Mouse (Mus musculus): ENCODE data around the gene Cnp. TPM values are rescaled to one million over a fixed set of nuclear protein-coding genes. Genes with fewer than 3 reads are reported as not detected.
"Not testable (repeated sequence)": the region's sequence is repeated elsewhere in the genome, so short reads cannot be mapped to it uniquely, and the experiment has no call there.

Gene Cnp
- polyA plus RNA-seq, 1 experiment from 2014 or later, result 31.7 TPM

- no peak overlapping the region for H3K4me3 ChIP-seq
- WGBS, result 78% methylated on average over 8 of the region's 8 CpGs
- no peak overlapping the region for H3K27ac ChIP-seq
- no peak overlapping the region for H3K4me2 ChIP-seq (replicated peaks)
- H3K9me3 ChIP-seq, result no peaks in the 10 kb centered on the region
- ATAC-seq (ENCODE audit: low FRiP score, low read depth), result no peak
- no peaks in the 10 kb centered on the region for H3K27me3 ChIP-seq
- peaks cover 16% of the 10 kb centered on the region for H3K4me1 ChIP-seq
- peaks cover 59% of the 10 kb centered on the region for H3K36me3 ChIP-seq
- H3K9ac ChIP-seq, result no peak overlapping the region
These were observed 3.3 kb downstream of the Cnp start for GRCm38 (mm10) chr11:100577852-100578599.

GRCm38 (mm10) chr11:100579116-100579799, 4.6 kb downstream of the Cnp start:
- Histone ChIP-seq H3K4me2 (replicated peaks) (no peak overlapping the region), H3K4me1 (peaks cover 16% of the 10 kb centered on the region), H3K9me3 (no peaks in the 10 kb centered on the region), H3K36me3 (peaks cover 71% of the 10 kb centered on the region), H3K9ac (no peak overlapping the region), H3K4me3 (no peak overlapping the region), H3K27me3 (no peaks in the 10 kb centered on the region), H3K27ac (no peak overlapping the region)
- 91% methylated on average over 9 of the region's 9 CpGs for WGBS
- ATAC-seq (ENCODE audit: low FRiP score, low read depth), result no peak

GRCm38 (mm10) chr11:100580275-100580674, 5.6 kb downstream of the Cnp start:
- no peaks in the 10 kb centered on the region for H3K9me3 ChIP-seq
- H3K4me2 ChIP-seq (replicated peaks), result no peak overlapping the region
- H3K9ac ChIP-seq, result no peak overlapping the region
- H3K36me3 ChIP-seq, result peaks cover 81% of the 10 kb centered on the region
- H3K27me3 ChIP-seq, result no peaks in the 10 kb centered on the region
- H3K4me1 ChIP-seq, result peaks cover 14% of the 10 kb centered on the region
- 84% methylated on average over 13 of the region's 13 CpGs for WGBS
- H3K4me3 ChIP-seq, result no peak overlapping the region
- ATAC-seq (ENCODE audit: low FRiP score, low read depth), result no peak
- H3K27ac ChIP-seq, result no peak overlapping the region

DNA sequence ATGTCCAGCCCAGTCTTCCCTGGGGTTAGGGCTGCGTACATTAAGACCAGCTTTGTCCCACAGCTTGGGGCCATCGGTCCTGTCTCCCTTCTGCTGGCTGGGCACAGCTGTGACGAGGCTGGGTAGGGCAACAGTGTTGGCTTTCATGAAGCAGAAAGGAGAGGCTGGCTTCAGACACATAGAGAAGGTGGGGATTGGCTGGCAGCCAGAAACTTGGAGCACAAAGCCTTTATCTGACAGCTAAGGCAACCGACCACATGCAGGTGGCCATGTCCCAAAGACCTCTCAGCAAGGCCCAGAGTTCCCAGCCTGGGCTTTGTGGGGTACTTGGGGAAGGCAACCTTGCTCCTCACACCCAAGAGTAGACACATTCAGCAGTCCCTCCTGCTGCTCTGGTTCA, 7.1 kb downstream of the Cnp start:
- H3K27ac ChIP-seq, result no peak overlapping the region
- WGBS, result 82% methylated on average over 4 of the region's 4 CpGs
- no peaks in the 10 kb centered on the region for H3K27me3 ChIP-seq
- H3K4me2 ChIP-seq (replicated peaks), result no peak overlapping the region
- ATAC-seq (ENCODE audit: low FRiP score, low read depth), result no peak
- no peak overlapping the region for H3K9ac ChIP-seq
- no peaks in the 10 kb centered on the region for H3K9me3 ChIP-seq
- peaks cover 2% of the 10 kb centered on the region; the same call in 1 of the 2 replicates for H3K4me1 ChIP-seq
- peaks cover 90% of the 10 kb centered on the region for H3K36me3 ChIP-seq
- no peak overlapping the region for H3K4me3 ChIP-seq

DNA sequence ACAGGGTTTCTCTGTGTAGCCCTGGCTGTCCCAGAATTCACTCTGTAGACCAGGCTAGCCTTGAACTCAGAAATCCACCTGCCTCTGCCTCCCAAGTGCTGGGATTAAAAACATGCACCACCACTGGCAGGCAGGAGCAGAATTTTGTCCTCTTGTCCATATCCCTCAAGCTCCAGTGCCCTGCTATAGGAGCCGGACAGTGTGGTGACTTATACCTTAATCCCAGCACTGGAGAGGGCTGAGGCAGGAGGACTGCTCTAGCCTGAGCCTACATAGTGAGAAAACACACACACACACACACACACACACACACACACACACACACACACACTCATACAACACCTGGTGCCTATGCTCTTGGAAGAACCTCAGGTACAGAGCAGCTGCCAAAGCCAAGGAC, 7.7 kb downstream of the Cnp start:
- WGBS, result 90% methylated on average over 1 of the region's 1 CpGs
- H3K9me3 ChIP-seq; ATAC-seq (ENCODE audit: low FRiP score, low read depth); H3K9ac ChIP-seq; H3K4me3 ChIP-seq; H3K4me2 ChIP-seq (replicated peaks); H3K4me1 ChIP-seq; H3K27me3 ChIP-seq; H3K27ac ChIP-seq: not testable (repeated sequence)
- H3K36me3 ChIP-seq, result peaks cover 95% of the 10 kb centered on the region

GRCm38 (mm10) chr11:100582836-100583235, 8.1 kb downstream of the Cnp start:
- Histone ChIP-seq H3K27me3 (no peaks in the 10 kb centered on the region), H3K9me3 (no peaks in the 10 kb centered on the region), H3K9ac (no peak overlapping the region), H3K4me3 (no peak overlapping the region), H3K4me2 (replicated peaks) (no peak overlapping the region), H3K36me3 (peaks cover 99% of the 10 kb centered on the region), H3K4me1 (no peaks in the 10 kb centered on the region), H3K27ac (no peak overlapping the region)
- 91% methylated on average over 2 of the region's 2 CpGs for WGBS
- ATAC-seq (ENCODE audit: low FRiP score, low read depth), result no peak

GRCm38 (mm10) chr11:100584561-100584961, 9.9 kb downstream of the Cnp start:
- Histone ChIP-seq H3K36me3 (peaks cover 100% of the 10 kb centered on the region), H3K9me3 (no peaks in the 10 kb centered on the region), H3K27me3 (no peaks in the 10 kb centered on the region), H3K4me1 (no peaks in the 10 kb centered on the region), H3K27ac (no peak overlapping the region), H3K4me2 (replicated peaks) (no peak overlapping the region), H3K4me3 (no peak overlapping the region), H3K9ac (no peak overlapping the region)
- WGBS, result 92% methylated on average over 7 of the region's 7 CpGs
- no peak for ATAC-seq (ENCODE audit: low FRiP score, low read depth)

DNA sequence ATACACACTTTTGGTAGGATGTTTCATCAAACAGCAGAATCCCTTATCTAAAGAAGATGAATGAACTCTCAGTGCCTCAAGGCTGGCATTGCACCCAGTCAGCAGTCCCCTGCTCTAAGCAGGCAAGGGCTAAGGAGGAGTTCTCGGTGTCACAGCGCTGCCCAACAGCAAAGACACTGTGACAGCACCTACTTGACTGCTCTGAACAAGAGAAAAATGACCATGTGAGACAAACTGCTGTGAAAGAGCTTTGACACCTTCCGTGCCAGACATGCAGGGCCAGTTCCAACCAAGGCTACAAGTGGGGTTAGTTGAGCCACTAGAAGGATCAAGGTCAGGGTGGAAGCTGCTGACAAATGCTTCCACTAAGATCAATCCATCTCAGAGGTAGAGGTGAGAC, 10.4 kb downstream of the Cnp start:
- no peak overlapping the region for H3K9ac ChIP-seq
- H3K27me3 ChIP-seq, result no peaks in the 10 kb centered on the region
- no peaks in the 10 kb centered on the region for H3K9me3 ChIP-seq
- H3K4me3 ChIP-seq, result no peak overlapping the region
- peaks cover 100% of the 10 kb centered on the region for H3K36me3 ChIP-seq
- no peaks in the 10 kb centered on the region for H3K4me1 ChIP-seq
- no peak for ATAC-seq (ENCODE audit: low FRiP score, low read depth)
- WGBS, result 99% methylated on average over 3 of the region's 3 CpGs
- no peak overlapping the region for H3K4me2 ChIP-seq (replicated peaks)
- H3K27ac ChIP-seq, result no peak overlapping the region

GRCm38 (mm10) chr11:100588462-100588861, 13.8 kb downstream of the Cnp start:
- Histone ChIP-seq H3K9me3 (no peaks in the 10 kb centered on the region), H3K9ac (no peak overlapping the region), H3K27me3 (no peaks in the 10 kb centered on the region), H3K36me3 (peaks cover 100% of the 10 kb centered on the region), H3K4me1 (no peaks in the 10 kb centered on the region), H3K4me3 (no peak overlapping the region), H3K4me2 (replicated peaks) (no peak overlapping the region), H3K27ac (no peak overlapping the region)
- WGBS, result 98% methylated on average over 2 of the region's 2 CpGs
- ATAC-seq (ENCODE audit: low FRiP score, low read depth), result no peak

- H3K27ac ChIP-seq, result no peak overlapping the region
- no peak for ATAC-seq (ENCODE audit: low FRiP score, low read depth)
- no peaks in the 10 kb centered on the region for H3K4me1 ChIP-seq
- WGBS, result 88% methylated on average over 11 of the region's 11 CpGs
- H3K9me3 ChIP-seq, result no peaks in the 10 kb centered on the region
- no peak overlapping the region for H3K4me2 ChIP-seq (replicated peaks)
- no peak overlapping the region for H3K9ac ChIP-seq
- H3K36me3 ChIP-seq, result peaks cover 95% of the 10 kb centered on the region
- no peak overlapping the region for H3K4me3 ChIP-seq
- no peaks in the 10 kb centered on the region for H3K27me3 ChIP-seq
These were observed 17.8 kb downstream of the Cnp start for GRCm38 (mm10) chr11:100592346-100593046.

GRCm38 (mm10) chr11:100594608-100595007, 19.9 kb downstream of the Cnp start:
- H3K4me1 ChIP-seq, result no peaks in the 10 kb centered on the region
- ATAC-seq (ENCODE audit: low FRiP score, low read depth), result no peak
- WGBS, result 92% methylated on average over 7 of the region's 7 CpGs
- peaks cover 95% of the 10 kb centered on the region for H3K36me3 ChIP-seq
- H3K4me2 ChIP-seq (replicated peaks), result no peak overlapping the region
- no peak overlapping the region for H3K4me3 ChIP-seq
- no peaks in the 10 kb centered on the region for H3K27me3 ChIP-seq
- no peak overlapping the region for H3K27ac ChIP-seq
- H3K9ac ChIP-seq, result no peak overlapping the region
- no peaks in the 10 kb centered on the region for H3K9me3 ChIP-seq

- WGBS, result 59% methylated on average over 4 of the region's 4 CpGs
- Histone ChIP-seq H3K36me3 (peaks cover 95% of the 10 kb centered on the region), H3K9me3 (no peaks in the 10 kb centered on the region), H3K9ac (no peak overlapping the region), H3K4me3 (no peak overlapping the region), H3K4me2 (replicated peaks) (no peak overlapping the region), H3K27ac (no peak overlapping the region), H3K27me3 (no peaks in the 10 kb centered on the region), H3K4me1 (no peaks in the 10 kb centered on the region)
- no peak for ATAC-seq (ENCODE audit: low FRiP score, low read depth)
These were observed 20.8 kb downstream of the Cnp start for GRCm38 (mm10) chr11:100595533-100595932.

Measured in limb, embryonic 13.5 days (tissue).